Mouse (Mus musculus): ENCODE measurements around the gene Slc25a19. TPM values are rescaled to one million over a fixed set of nuclear protein-coding genes. Genes with fewer than 3 reads are reported as not detected.

Gene Slc25a19
- polyA plus RNA-seq, 1 experiment, result 33.7 TPM

- Histone ChIP-seq H3K36me3 (ENCODE audit: control insufficient read depth, insufficient read depth, low read length) (no peaks in the 10 kb centered on the region), H3K27ac (ENCODE audit: control insufficient read depth, insufficient read depth, low read depth, low read length) (no peak overlapping the region), H3K27me3 (ENCODE audit: control insufficient read depth, insufficient read depth, low read length) (no peaks in the 10 kb centered on the region), H3K4me3 (ENCODE audit: control insufficient read depth, low read depth, low read length) (no peak overlapping the region), H3K4me1 (ENCODE audit: control insufficient read depth, insufficient read depth, low read length) (0 out of 2 replicates have a peak, but pooled peaks cover 2% of the 10 kb centered on the region)
- TF ChIP-seq POLR2A (IDR thresholded peaks at IDR 0.05; ENCODE audit: control insufficient read depth, low read depth, low read length) (no peak), CTCF (IDR thresholded peaks at IDR 0.05; ENCODE audit: control insufficient read depth, insufficient read depth, insufficient replicate concordance, low read depth, low read length) (no peak)
These were observed 42.5 kb upstream of the Slc25a19 start for GRCm38 (mm10) chr11:115670451-115671050.

- Histone ChIP-seq H3K36me3 (ENCODE audit: control insufficient read depth, insufficient read depth, low read length) (no peaks in the 10 kb centered on the region), H3K27me3 (ENCODE audit: control insufficient read depth, insufficient read depth, low read length) (no peaks in the 10 kb centered on the region), H3K4me1 (ENCODE audit: control insufficient read depth, insufficient read depth, low read length) (no peaks in the 10 kb centered on the region; the same call in 1 of the 2 replicates), H3K4me3 (ENCODE audit: control insufficient read depth, low read depth, low read length) (no peak overlapping the region), H3K27ac (ENCODE audit: control insufficient read depth, insufficient read depth, low read depth, low read length) (no peak overlapping the region)
- TF ChIP-seq CTCF (IDR thresholded peaks at IDR 0.05; ENCODE audit: control insufficient read depth, insufficient read depth, insufficient replicate concordance, low read depth, low read length) (no peak), POLR2A (IDR thresholded peaks at IDR 0.05; ENCODE audit: control insufficient read depth, low read depth, low read length) (no peak)
These were observed 35.7 kb upstream of the Slc25a19 start for GRCm38 (mm10) chr11:115663676-115664335.

GRCm38 (mm10) chr11:115660376-115660775 is 32.3 kb upstream of the Slc25a19 start:
- H3K4me1 ChIP-seq (ENCODE audit: control insufficient read depth, insufficient read depth, low read length), result no peaks in the 10 kb centered on the region; the same call in 1 of the 2 replicates
- H3K27me3 ChIP-seq (ENCODE audit: control insufficient read depth, insufficient read depth, low read length), result no peaks in the 10 kb centered on the region
- no peak overlapping the region for H3K4me3 ChIP-seq (ENCODE audit: control insufficient read depth, low read depth, low read length)
- H3K36me3 ChIP-seq (ENCODE audit: control insufficient read depth, insufficient read depth, low read length), result no peaks in the 10 kb centered on the region
- H3K27ac ChIP-seq (ENCODE audit: control insufficient read depth, insufficient read depth, low read depth, low read length), result no peak overlapping the region
- TF ChIP-seq POLR2A (IDR thresholded peaks at IDR 0.05; ENCODE audit: control insufficient read depth, low read depth, low read length) (no peak), CTCF (IDR thresholded peaks at IDR 0.05; ENCODE audit: control insufficient read depth, insufficient read depth, insufficient replicate concordance, low read depth, low read length) (no peak)

- no peak overlapping the region for H3K4me3 ChIP-seq (ENCODE audit: control insufficient read depth, low read depth, low read length)
- H3K36me3 ChIP-seq (ENCODE audit: control insufficient read depth, insufficient read depth, low read length), result no peaks in the 10 kb centered on the region
- H3K27me3 ChIP-seq (ENCODE audit: control insufficient read depth, insufficient read depth, low read length), result no peaks in the 10 kb centered on the region
- TF ChIP-seq POLR2A (IDR thresholded peaks at IDR 0.05; ENCODE audit: control insufficient read depth, low read depth, low read length), result no peak
- H3K4me1 ChIP-seq (ENCODE audit: control insufficient read depth, insufficient read depth, low read length), result no peaks in the 10 kb centered on the region
- no peak overlapping the region for H3K27ac ChIP-seq (ENCODE audit: control insufficient read depth, insufficient read depth, low read depth, low read length)
These were observed 30.4 kb upstream of the Slc25a19 start for GRCm38 (mm10) chr11:115658521-115658920.

- no peaks in the 10 kb centered on the region for H3K27me3 ChIP-seq (ENCODE audit: control insufficient read depth, insufficient read depth, low read length)
- no peaks in the 10 kb centered on the region for H3K36me3 ChIP-seq (ENCODE audit: control insufficient read depth, insufficient read depth, low read length)
- H3K4me1 ChIP-seq (ENCODE audit: control insufficient read depth, insufficient read depth, low read length), result no peaks in the 10 kb centered on the region
- H3K4me3 ChIP-seq (ENCODE audit: control insufficient read depth, low read depth, low read length), result no peak overlapping the region
- TF ChIP-seq POLR2A (IDR thresholded peaks at IDR 0.05; ENCODE audit: control insufficient read depth, low read depth, low read length) (no peak), CTCF (IDR thresholded peaks at IDR 0.05; ENCODE audit: control insufficient read depth, insufficient read depth, insufficient replicate concordance, low read depth, low read length) (no peak)
- no peak overlapping the region for H3K27ac ChIP-seq (ENCODE audit: control insufficient read depth, insufficient read depth, low read depth, low read length)
These were observed 26.0 kb upstream of the Slc25a19 start for GRCm38 (mm10) chr11:115654128-115654527.

GRCm38 (mm10) chr11:115653194-115653593 is 25.1 kb upstream of the Slc25a19 start:
- Histone ChIP-seq H3K4me1 (ENCODE audit: control insufficient read depth, insufficient read depth, low read length) (no peaks in the 10 kb centered on the region), H3K27me3 (ENCODE audit: control insufficient read depth, insufficient read depth, low read length) (no peaks in the 10 kb centered on the region), H3K36me3 (ENCODE audit: control insufficient read depth, insufficient read depth, low read length) (no peaks in the 10 kb centered on the region), H3K4me3 (ENCODE audit: control insufficient read depth, low read depth, low read length) (no peak overlapping the region), H3K27ac (ENCODE audit: control insufficient read depth, insufficient read depth, low read depth, low read length) (no peak overlapping the region)
- TF ChIP-seq CTCF (IDR thresholded peaks at IDR 0.05; ENCODE audit: control insufficient read depth, insufficient read depth, insufficient replicate concordance, low read depth, low read length), result no peak
- no peak for TF ChIP-seq POLR2A (IDR thresholded peaks at IDR 0.05; ENCODE audit: control insufficient read depth, low read depth, low read length)

GRCm38 (mm10) chr11:115651680-115652079 is 23.6 kb upstream of the Slc25a19 start:
- H3K27me3 ChIP-seq (ENCODE audit: control insufficient read depth, insufficient read depth, low read length), result no peaks in the 10 kb centered on the region
- no peaks in the 10 kb centered on the region for H3K36me3 ChIP-seq (ENCODE audit: control insufficient read depth, insufficient read depth, low read length)
- H3K4me3 ChIP-seq (ENCODE audit: control insufficient read depth, low read depth, low read length), result no peak overlapping the region
- TF ChIP-seq POLR2A (IDR thresholded peaks at IDR 0.05; ENCODE audit: control insufficient read depth, low read depth, low read length), result no peak
- TF ChIP-seq CTCF (IDR thresholded peaks at IDR 0.05; ENCODE audit: control insufficient read depth, insufficient read depth, insufficient replicate concordance, low read depth, low read length), result no peak
- no peak overlapping the region for H3K27ac ChIP-seq (ENCODE audit: control insufficient read depth, insufficient read depth, low read depth, low read length)
- H3K4me1 ChIP-seq (ENCODE audit: control insufficient read depth, insufficient read depth, low read length), result no peaks in the 10 kb centered on the region

Measured in testis, adult 2 months (tissue).